Mouse (Mus musculus) macrophage (primary cell): ENCODE measurements around the gene Fam155a. TPM values are rescaled to one million over a fixed set of nuclear protein-coding genes. Genes with fewer than 3 reads are reported as not detected.

Source experiments
- H3K27ac ChIP-seq: fragments of 350-480 bp; formaldehyde crosslinking; 2 replicates; pipeline ENCODE4 v1.9.0; 2021
- H3K36me3 ChIP-seq: fragments of 350-480 bp; formaldehyde crosslinking; 2 replicates; pipeline ENCODE4 v1.9.0; 2021; ENCODE audit errors: inconsistent target
- H3K4me3 ChIP-seq: fragments of 350-480 bp; formaldehyde crosslinking; 2 replicates; pipeline ENCODE4 v1.9.0; 2021; ENCODE audit errors: inconsistent target
- H3K79me2 ChIP-seq: fragments of 350-480 bp; formaldehyde crosslinking; 2 replicates; pipeline ENCODE4 v1.9.0; 2021; ENCODE audit errors: inconsistent target
- WGBS: methylation state at CpG from one replicate; pipeline ENCODE4 v1.1.7; 2026; ENCODE audit warnings: inconsistent platforms; ENCODE audit not compliant: missing documents; 5-methylcytosine and 5-hydroxymethylcytosine counted together
- polyA plus RNA-seq: library from polyadenylated mRNA; stranded (reverse); fragments of 250-400 nt; gene quantifications from 3 replicates; pipeline ENCODE4 v1.2.4, GENCODE M21; 2018; ENCODE audit warnings: inconsistent platforms

The Fam155a gene
- polyA plus RNA-seq, 1 experiment from 2014 or later, result not detected

DNA sequence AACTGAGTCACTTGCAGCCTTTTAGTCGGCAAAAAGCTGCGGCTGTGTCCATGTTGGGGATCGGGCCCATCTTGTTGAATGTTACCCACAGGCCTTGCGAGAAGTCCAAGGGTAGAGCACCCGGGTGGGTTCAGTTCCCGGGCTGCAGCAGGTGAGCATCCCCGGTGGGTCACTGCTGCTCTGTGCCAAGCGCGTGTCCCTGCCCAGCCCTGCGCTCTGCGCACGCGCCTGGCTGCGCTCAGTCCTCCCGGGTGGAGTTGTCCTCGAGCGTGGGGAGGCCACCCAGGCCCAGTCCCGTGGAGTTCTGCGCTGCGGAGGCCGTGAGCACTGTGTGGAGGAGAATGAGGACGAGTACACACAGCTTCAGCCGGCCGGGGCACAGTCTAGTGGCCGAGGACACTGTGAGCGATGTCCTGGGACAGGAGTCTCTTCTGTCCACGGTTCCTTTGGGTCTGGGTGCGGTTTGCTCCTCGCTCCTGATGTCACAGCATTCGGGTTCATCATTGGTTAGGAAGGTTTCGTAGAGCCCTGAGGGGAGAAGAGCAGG is 563.4 kb downstream of the Fam155a start:
- H3K36me3 ChIP-seq, result no peaks in the 10 kb centered on the region
- no peak overlapping the region for H3K4me3 ChIP-seq
- 90% methylated on average over 31 of the region's 31 CpGs for WGBS
- H3K27ac ChIP-seq, result no peak overlapping the region
- H3K79me2 ChIP-seq, result no peaks in the 10 kb centered on the region

DNA sequence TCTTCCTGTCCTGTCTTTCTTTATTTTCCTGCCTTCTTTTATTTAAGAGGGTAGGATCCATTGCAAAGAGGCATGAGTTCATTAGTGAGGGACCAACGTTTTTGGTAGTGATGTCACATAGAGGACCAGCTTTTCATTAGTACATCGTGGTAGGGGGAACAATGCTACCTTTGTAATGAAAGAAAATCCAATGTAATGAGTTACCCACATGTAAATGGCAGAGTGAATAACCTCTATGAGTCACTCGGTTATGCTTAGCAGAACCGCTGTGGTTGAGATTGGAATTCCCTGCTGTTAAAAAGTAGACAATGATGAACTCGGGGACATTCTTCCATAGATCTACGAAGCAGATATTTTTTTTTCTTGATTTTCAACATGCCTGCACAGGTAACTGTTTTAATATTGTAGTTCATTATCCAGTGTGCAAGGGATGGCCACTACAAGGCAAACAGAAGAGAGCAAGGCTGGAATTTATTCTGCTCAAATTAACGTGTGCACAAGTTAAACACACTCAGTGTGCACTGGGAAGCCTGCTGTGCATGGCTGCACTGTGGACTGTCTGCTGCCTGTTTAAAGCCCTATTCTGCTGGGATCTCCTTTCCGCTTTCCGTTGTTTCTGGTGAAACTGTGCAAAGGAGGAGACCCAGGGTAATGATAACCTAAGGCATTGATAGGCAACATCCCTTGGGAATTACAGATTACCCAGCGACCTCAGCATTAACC is 566.5 kb downstream of the Fam155a start:
- no peak overlapping the region for H3K27ac ChIP-seq
- H3K36me3 ChIP-seq, result no peaks in the 10 kb centered on the region
- no peaks in the 10 kb centered on the region for H3K79me2 ChIP-seq
- 81% methylated on average over 10 of the region's 10 CpGs for WGBS
- no peak overlapping the region for H3K4me3 ChIP-seq

DNA sequence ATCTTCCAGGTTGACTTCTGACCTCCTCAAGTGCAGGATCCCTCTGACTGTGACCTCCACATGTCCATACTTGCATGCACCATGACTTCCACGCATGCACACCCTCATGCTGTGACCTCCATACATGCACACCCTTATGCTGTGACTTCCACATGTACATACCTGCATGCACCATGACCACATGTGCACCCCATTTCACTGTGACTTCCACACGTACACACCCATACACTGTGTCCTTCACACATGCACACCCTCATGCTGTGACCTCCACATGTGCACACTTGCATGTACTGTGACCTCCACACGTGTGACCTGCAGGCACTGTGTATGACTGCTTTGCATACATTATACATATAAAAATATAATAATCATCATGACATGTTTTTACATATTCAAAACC is 570.9 kb downstream of the Fam155a start:
- 83% methylated on average over 3 of the region's 3 CpGs for WGBS

DNA sequence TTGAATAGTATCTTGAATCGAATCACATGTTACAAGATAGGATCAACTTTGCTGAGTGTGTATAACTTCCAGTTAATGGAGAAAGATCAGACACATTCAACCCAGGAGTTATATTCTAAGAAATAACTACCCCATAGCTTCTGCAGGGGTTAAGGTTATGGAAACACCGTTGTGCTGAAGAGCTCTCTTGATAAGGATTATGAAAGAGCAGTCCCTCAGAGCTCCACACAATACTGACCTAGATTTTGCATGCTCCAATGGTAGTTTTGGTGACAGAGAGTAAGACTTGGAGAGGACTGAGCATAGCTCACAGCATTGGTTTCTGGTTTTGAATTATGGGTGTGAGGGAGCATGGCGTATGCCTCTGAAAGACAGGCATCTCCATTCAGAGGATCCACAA is 579.3 kb downstream of the Fam155a start:
- Histone ChIP-seq H3K27ac (no peak overlapping the region), H3K79me2 (no peaks in the 10 kb centered on the region), H3K4me3 (no peak overlapping the region), H3K36me3 (no peaks in the 10 kb centered on the region)
- WGBS, result 87% methylated on average over 3 of the region's 3 CpGs

More for the DNA sequence above, 570.9 kb downstream of the Fam155a start:
- no peak overlapping the region for H3K4me3 ChIP-seq
- H3K79me2 ChIP-seq, result no peaks in the 10 kb centered on the region
- H3K36me3 ChIP-seq, result no peaks in the 10 kb centered on the region
- no peak overlapping the region for H3K27ac ChIP-seq

DNA sequence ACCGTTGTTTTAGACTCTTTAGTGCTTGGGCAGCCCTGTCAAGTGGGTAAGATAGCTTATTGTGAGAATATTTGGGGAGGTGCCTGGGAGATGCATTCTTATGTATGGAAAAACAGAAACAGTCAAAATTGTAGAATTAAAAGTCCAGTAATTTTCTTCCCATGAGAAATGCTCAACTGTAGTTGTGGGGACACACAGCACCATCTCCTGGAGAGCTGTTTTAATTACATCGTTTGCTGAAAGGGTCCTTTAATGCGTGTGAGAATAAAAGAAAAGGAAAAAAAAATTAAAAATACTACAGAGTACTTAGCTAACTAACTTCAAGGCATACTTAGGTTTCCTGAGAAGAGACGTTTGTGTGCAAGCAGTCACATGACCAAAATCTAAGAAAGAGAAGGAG is 582.3 kb downstream of the Fam155a start:
- H3K4me3 ChIP-seq, result no peak overlapping the region
- H3K36me3 ChIP-seq, result no peaks in the 10 kb centered on the region
- 27% methylated on average over 4 of the region's 4 CpGs for WGBS
- H3K79me2 ChIP-seq, result no peaks in the 10 kb centered on the region
- no peak overlapping the region for H3K27ac ChIP-seq

DNA sequence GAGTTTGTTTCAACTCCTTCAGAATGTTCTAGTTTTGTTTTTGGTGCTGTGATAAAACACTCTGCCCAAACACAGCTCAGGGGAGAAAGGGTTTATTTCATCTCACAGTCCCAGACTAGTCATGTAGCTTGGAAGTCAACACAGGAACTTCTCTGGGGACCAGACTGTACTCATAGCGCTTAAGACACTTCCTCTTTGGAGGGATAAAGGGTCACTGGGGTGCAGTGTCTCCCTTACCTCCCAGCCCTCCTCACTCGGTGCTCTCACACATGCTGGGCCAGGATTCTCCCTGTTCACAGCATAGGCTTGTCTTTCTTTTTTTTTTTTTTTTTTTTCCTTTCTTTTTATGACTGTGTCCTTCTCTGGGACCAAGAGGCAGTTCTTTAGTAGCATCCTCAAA is 585.8 kb downstream of the Fam155a start:
- WGBS, result 0% methylated on average over 2 of the region's 2 CpGs
- no peak overlapping the region for H3K4me3 ChIP-seq
- H3K79me2 ChIP-seq, result no peaks in the 10 kb centered on the region
- H3K27ac ChIP-seq, result no peak overlapping the region
- no peaks in the 10 kb centered on the region for H3K36me3 ChIP-seq

DNA sequence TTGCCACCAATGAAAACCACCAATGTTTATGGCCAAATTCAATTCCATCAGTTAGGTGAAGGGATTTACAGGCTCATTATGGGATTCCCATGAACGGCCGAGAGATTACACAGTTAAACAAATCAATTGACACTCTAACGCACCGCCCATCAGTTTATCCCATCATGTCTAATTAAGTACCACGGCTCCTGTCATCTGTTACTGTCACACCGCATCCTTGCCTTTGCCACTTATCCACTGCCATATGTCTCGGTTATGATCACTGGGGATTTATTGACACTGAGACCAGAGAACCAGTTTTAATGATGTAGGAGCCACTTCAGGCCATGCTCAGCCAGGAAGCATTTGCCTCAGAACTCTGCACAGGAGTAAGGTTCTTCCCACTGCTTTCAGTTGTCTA is 588.5 kb downstream of the Fam155a start:
- no peaks in the 10 kb centered on the region for H3K79me2 ChIP-seq
- WGBS, result 97% methylated on average over 7 of the region's 7 CpGs
- H3K27ac ChIP-seq, result no peak overlapping the region
- H3K36me3 ChIP-seq, result no peaks in the 10 kb centered on the region
- no peak overlapping the region for H3K4me3 ChIP-seq

DNA sequence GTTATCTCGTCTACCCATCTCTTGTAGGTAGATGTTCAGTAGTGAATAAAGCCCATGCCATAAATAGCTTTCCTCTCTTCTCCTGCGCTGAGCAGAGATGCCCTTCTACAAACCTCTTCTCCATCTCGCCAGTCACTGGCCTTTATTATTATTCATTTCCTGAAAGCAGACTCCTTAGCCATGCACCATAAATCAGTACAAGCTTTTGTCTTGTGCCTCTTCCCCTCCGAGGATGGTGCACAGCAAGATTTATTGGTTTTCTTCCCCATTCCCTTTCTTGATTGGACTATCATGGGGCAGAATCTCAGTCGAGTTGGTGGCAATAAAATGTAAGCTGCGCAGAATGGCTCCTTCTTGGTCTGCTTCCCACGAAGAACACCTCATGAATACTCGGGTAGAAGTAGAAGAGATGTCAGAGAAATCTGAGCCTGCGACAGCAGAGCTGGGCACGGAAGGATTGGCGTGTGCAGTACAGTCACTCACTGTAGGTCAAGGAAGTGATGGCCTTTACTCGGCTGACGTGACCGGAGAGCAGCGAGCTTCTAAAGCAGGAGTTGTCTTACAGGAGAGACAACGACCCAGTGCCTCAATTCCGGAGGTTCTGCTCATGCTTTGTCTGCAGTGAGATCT is 590.2 kb downstream of the Fam155a start:
- Histone ChIP-seq H3K36me3 (no peaks in the 10 kb centered on the region), H3K4me3 (no peak overlapping the region), H3K79me2 (no peaks in the 10 kb centered on the region), H3K27ac (no peak overlapping the region)
- WGBS, result 84% methylated on average over 17 of the region's 17 CpGs

DNA sequence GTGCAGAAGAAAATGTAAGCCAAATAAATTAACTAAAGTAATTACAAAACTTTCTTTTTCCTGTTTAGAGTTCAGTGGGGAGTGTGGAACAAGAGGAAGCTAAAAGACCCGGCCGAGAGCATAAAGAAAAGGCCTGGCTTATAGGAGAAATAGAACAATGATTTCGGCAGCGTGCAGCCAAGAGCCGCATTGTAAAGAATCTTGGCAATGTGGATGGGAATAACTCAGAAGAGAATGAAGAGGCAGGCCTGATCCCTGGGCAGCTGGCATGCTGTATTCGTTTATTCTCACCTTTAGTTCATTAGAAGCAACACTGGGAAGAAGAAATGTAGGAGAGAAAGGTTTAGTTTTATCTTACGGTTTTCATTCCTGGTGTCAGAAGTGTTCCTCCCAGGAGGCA is 594.0 kb downstream of the Fam155a start:
- no peaks in the 10 kb centered on the region for H3K79me2 ChIP-seq
- no peaks in the 10 kb centered on the region for H3K36me3 ChIP-seq
- no peak overlapping the region for H3K4me3 ChIP-seq
- WGBS, result 77% methylated on average over 7 of the region's 7 CpGs
- H3K27ac ChIP-seq, result no peak overlapping the region

DNA sequence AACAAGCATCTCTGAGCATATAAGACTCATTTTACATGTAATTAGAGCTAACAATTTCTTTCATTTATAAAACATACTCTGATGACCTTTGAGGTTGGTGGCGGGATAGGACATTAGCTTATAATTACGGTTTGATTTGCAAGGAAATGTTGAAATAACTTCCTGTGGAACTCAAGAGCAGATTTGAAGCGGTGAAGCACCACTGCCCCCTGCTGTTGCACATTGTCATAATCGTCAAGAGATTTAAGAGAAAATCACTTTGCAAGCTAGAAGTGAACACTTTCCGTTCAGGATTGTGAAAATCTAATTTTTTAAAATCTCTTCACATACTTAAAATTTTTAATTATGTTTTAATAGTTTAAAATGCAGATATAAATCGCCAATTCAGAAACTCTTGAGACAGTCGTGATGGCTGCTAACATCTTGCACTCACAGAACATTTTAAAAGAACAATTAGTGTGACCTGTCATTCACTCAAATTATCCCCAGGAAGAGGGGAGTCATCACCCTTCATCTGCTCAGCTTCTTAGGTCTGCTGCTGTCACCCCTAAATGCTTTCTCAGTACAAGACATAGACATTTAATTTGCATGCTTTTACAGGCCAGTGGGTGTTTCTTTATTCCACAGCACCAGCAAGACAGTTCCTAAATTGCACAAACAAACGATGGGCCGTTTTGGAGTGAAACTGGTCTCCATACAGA is 595.9 kb downstream of the Fam155a start:
- Histone ChIP-seq H3K27ac (no peak overlapping the region), H3K36me3 (no peaks in the 10 kb centered on the region), H3K4me3 (no peak overlapping the region), H3K79me2 (no peaks in the 10 kb centered on the region)
- 28% methylated on average over 9 of the region's 9 CpGs for WGBS

DNA sequence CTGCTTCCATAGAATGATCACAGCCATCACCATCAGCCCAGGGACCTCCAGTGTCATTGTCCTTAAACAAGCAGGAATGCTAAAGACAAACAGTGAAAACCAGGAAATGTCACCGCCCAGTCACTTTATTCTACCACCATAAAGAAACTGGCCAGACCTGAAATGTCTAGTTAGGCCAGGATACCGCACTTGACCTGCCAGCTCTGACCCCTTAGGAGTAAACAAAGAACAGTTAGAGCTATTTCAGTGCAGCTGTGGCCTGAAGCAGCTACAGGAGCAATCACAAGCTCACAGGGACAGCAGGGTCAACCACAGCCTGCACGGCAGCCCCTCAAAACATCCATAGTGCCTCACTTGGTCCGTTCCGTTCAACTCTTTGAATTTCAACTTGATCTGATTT is 599.1 kb downstream of the Fam155a start:
- Histone ChIP-seq H3K79me2 (no peaks in the 10 kb centered on the region), H3K27ac (no peak overlapping the region), H3K4me3 (no peak overlapping the region), H3K36me3 (no peaks in the 10 kb centered on the region)
- WGBS, result 96% methylated on average over 5 of the region's 5 CpGs

DNA sequence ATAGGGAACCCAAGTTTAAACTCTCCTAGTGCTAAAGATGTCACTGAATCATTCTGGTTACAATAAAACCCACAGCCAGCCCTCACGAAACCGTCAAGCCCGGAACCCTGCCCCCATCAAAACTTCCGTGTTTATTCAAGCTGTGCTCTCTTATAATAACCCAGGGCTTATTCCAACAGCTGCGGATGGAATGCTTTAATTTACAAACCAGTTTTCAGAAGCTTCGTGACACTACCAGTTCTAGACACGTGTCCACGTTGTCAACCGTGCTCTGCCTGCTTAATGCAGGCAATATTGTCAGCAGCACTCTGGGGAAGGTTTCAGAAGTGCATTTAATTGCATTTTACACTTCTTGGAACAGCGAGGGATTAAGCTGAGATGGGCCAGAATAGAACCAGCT is 603.0 kb downstream of the Fam155a start:
- Histone ChIP-seq H3K27ac (no peak overlapping the region), H3K36me3 (no peaks in the 10 kb centered on the region), H3K79me2 (no peaks in the 10 kb centered on the region), H3K4me3 (no peak overlapping the region)
- 73% methylated on average over 10 of the region's 10 CpGs for WGBS

DNA sequence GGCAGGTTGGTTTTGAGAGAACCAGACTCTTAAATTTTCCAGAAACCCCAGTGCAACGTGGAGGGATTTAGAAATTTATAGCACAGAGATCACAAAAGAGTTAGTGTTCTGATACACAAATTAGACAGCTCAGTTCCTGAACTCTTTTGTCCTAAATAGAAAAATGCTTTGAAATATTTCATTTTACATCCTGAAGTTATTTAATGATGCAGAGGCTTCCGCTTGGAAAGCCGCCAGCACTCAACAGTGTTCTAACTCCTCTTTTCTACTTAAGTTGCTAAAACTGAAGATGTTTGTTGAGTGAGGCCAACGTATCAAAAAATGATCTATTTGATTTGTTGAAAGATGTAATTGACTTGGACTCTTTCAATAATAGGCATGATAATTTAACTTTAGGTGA is 609.4 kb downstream of the Fam155a start:
- H3K36me3 ChIP-seq, result no peaks in the 10 kb centered on the region
- no peak overlapping the region for H3K4me3 ChIP-seq
- H3K79me2 ChIP-seq, result no peaks in the 10 kb centered on the region
- 82% methylated on average over 4 of the region's 4 CpGs for WGBS
- H3K27ac ChIP-seq, result no peak overlapping the region

DNA sequence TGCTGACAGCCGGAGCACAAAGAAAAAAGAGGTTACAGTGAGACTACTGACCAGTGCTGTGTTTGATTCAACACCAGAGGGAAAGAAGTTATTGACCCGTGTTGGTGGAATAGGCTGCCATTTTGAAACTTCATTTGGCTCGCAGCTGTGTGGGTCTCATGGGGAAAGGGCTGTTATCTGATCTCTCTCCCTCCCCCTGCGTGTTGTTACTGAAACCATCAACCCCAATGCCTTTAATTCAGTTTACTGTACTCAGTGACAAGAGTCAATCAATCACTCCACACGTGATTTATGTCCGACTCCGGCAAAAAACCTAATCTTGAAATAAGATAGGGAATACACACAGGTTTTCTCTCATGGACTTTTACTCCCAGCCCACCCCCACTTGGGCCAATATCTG is 611.6 kb downstream of the Fam155a start:
- 92% methylated on average over 6 of the region's 7 CpGs for WGBS
- Histone ChIP-seq H3K27ac (no peak overlapping the region), H3K36me3 (no peaks in the 10 kb centered on the region), H3K79me2 (no peaks in the 10 kb centered on the region), H3K4me3 (no peak overlapping the region)

DNA sequence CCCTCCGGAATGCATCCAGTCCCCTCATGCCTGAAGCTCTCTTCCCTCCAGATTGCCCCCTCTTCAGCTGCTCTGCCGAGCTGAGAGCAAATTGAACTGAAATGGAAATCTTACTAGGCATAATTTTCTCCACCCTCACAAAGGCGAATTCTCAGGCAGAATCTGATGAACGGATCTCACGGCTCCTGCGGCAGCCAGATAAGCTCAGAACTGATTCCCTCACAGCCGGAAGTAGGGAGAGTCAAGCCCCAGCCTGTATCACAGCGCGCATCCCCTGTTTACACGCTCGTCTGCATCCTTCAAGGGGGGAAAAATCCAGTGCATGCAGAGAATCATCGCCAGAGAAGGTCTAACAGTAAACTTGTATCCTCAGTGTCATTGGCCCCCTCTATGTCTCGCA is 612.3 kb downstream of the Fam155a start:
- Histone ChIP-seq H3K36me3 (no peaks in the 10 kb centered on the region), H3K79me2 (no peaks in the 10 kb centered on the region), H3K4me3 (no peak overlapping the region), H3K27ac (no peak overlapping the region)
- WGBS, result 93% methylated on average over 13 of the region's 13 CpGs
